Mouse (Mus musculus) spleen, postnatal 36 days (tissue): ENCODE measurements around the gene Pcnx3.

Experiments
- DNase-seq, 2 experiments: peaks; one replicate each; pipeline ENCODE4 v3.0.0; 2022; ENCODE audit warnings: low spot score in 2 of 2, mixed read lengths in 1 of 2

The Pcnx3 gene

GRCm38 (mm10) chr19:5641021-5641420 is 47.7 kb downstream of the Pcnx3 start:
- DNase-seq: no peak

GRCm38 (mm10) chr19:5640339-5640738 is 48.4 kb downstream of the Pcnx3 start:
- DNase-seq: no peak

- no peak for DNase-seq
Observed at GRCm38 (mm10) chr19:5638416-5639005, 50.2 kb downstream of the Pcnx3 start.

- DNase-seq: peak; percentile 83 to 86
Observed at GRCm38 (mm10) chr19:5637069-5638047, 51.4 kb downstream of the Pcnx3 start, which contains the start of gene Rela. Gene Rela (plus strand): TSS chr19:5637483.

GRCm38 (mm10) chr19:5636571-5637041 is 52.1 kb downstream of the Pcnx3 start:
- no peak for DNase-seq

- no peak for DNase-seq
Observed at GRCm38 (mm10) chr19:5636036-5636570, 52.6 kb downstream of the Pcnx3 start.

- DNase-seq: no peak
Observed at GRCm38 (mm10) chr19:5632120-5632519, 56.6 kb downstream of the Pcnx3 start.

GRCm38 (mm10) chr19:5629907-5630306 is 58.8 kb downstream of the Pcnx3 start:
- DNase-seq: no peak

GRCm38 (mm10) chr19:5625311-5625710 is 63.4 kb downstream of the Pcnx3 start:
- DNase-seq: no peak

- DNase-seq: no peak
Observed at GRCm38 (mm10) chr19:5621884-5622283, 66.8 kb downstream of the Pcnx3 start.

GRCm38 (mm10) chr19:5620007-5620406 is 68.7 kb downstream of the Pcnx3 start:
- no peak for DNase-seq

GRCm38 (mm10) chr19:5614953-5615352 is 73.8 kb downstream of the Pcnx3 start:
- no peak for DNase-seq
